Mouse (Mus musculus) heart, postnatal 4 days (tissue): ENCODE results near the gene Gnb1l. TPM values are rescaled to one million over a fixed set of nuclear protein-coding genes. Genes with fewer than 3 reads are reported as not detected.

Experiments used
- DNase-seq: peaks from one replicate; pipeline ENCODE4 v3.0.0; 2021
- total RNA-seq, 2 experiments: library from RNA; stranded (reverse); gene quantifications; 2 replicates each; pipeline ENCODE4 v1.2.3; 2021

Gnb1l gene
- 1 to 10 TPM; 6.3 to 7.9 TPM for total RNA-seq

- DNase-seq, result peak; percentile 97
These were observed at the start of gene Gnb1l, which contains the start of gene Rtl10 for GRCm38 (mm10) chr16:18498558-18498990. TSS of gene Gnb1l (plus strand) at chr16:18498713. TSS of gene Rtl10 (plus strand) at chr16:18498901.

GRCm38 (mm10) chr16:18449005-18449404, 49.5 kb upstream of the Gnb1l start:
- no peak for DNase-seq

GRCm38 (mm10) chr16:18451486-18452181, 46.9 kb upstream of the Gnb1l start:
- DNase-seq, result no peak

- DNase-seq, result no peak
These were observed 46.1 kb upstream of the Gnb1l start for GRCm38 (mm10) chr16:18452361-18452862.

GRCm38 (mm10) chr16:18453846-18454245, 44.7 kb upstream of the Gnb1l start:
- DNase-seq, result peak; percentile 14

- no peak for DNase-seq
These were observed 43.1 kb upstream of the Gnb1l start for GRCm38 (mm10) chr16:18455407-18455806.

GRCm38 (mm10) chr16:18458661-18459060, 39.9 kb upstream of the Gnb1l start:
- no peak for DNase-seq

GRCm38 (mm10) chr16:18459335-18459954, 39.1 kb upstream of the Gnb1l start:
- peak; percentile 28 for DNase-seq

GRCm38 (mm10) chr16:18459955-18460370, 38.5 kb upstream of the Gnb1l start:
- DNase-seq, result peak; percentile 46

- no peak for DNase-seq
These were observed 37.7 kb upstream of the Gnb1l start for GRCm38 (mm10) chr16:18460826-18461225.

GRCm38 (mm10) chr16:18462031-18462430, 36.5 kb upstream of the Gnb1l start:
- DNase-seq, result no peak

GRCm38 (mm10) chr16:18462598-18462997, 35.9 kb upstream of the Gnb1l start:
- peak; percentile 40 for DNase-seq

GRCm38 (mm10) chr16:18464271-18464670, 34.2 kb upstream of the Gnb1l start:
- peak; percentile 49 for DNase-seq

- no peak for DNase-seq
These were observed 27.7 kb upstream of the Gnb1l start for GRCm38 (mm10) chr16:18470829-18471228.

- DNase-seq, result no peak
These were observed 27.0 kb upstream of the Gnb1l start for GRCm38 (mm10) chr16:18471381-18471955.

GRCm38 (mm10) chr16:18471976-18472375, 26.5 kb upstream of the Gnb1l start:
- DNase-seq, result no peak

- DNase-seq, result no peak
These were observed 26.1 kb upstream of the Gnb1l start for GRCm38 (mm10) chr16:18472416-18472815.

GRCm38 (mm10) chr16:18472976-18473375, 25.5 kb upstream of the Gnb1l start:
- DNase-seq, result no peak

- no peak for DNase-seq
These were observed 24.5 kb upstream of the Gnb1l start for GRCm38 (mm10) chr16:18474021-18474420.

GRCm38 (mm10) chr16:18477996-18478395, 20.5 kb upstream of the Gnb1l start:
- no peak for DNase-seq

- DNase-seq, result no peak
These were observed 18.8 kb upstream of the Gnb1l start for GRCm38 (mm10) chr16:18479667-18480066.

- no peak for DNase-seq
These were observed 17.5 kb upstream of the Gnb1l start for GRCm38 (mm10) chr16:18480933-18481485.

GRCm38 (mm10) chr16:18482431-18482830, 16.1 kb upstream of the Gnb1l start:
- no peak for DNase-seq
